Mouse (Mus musculus): Measurements from ENCODE around the gene Cnn1. TPM values are rescaled to one million over a fixed set of nuclear protein-coding genes. Genes with fewer than 3 reads are reported as not detected.
"Not testable (repeated sequence)": the region's sequence is repeated elsewhere in the genome, so short reads cannot be mapped to it uniquely, and the experiment has no call there.

Cnn1 gene
- polyA plus RNA-seq, 1 experiment: 7.8 TPM

DNA sequence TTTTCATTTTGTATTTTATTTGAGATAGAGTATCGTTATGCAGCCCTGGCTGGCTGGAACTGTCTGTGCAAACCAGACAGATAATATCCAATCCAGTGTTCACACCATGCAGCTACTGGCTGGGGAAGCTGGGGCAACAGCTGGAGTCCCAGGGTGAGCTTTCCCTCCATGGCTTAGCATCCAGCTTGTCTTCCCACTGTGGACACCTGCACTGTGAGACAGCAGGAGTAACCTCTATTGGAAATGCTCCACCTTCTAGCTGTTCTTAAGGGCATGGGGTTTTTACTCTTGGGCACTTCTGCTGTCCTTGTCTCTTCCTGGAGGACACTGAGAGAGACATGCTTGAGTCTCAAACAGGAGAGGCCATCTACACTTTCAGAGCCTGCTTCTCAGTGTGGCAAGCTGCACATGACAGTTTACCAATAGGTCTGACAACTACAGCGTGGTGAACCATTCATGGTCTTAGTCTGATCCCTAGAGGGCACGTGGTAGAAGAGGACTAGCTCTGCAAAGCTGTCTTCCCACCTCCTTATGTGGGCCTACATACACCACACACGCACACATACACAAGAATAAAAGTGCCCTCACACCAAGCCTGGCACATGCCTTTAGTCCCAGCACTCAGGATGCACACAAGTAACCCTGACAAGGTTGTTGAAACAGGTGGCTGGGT, 29.0 kb upstream of the Cnn1 start:
- peaks cover 8% of the 10 kb centered on the region for H3K36me3 ChIP-seq (ENCODE audit: control insufficient read depth, insufficient read depth, low read length, poor library complexity, severe bottlenecking)
- H3K27me3 ChIP-seq (ENCODE audit: control insufficient read depth, insufficient read depth, low read length, poor library complexity, severe bottlenecking): no peaks in the 10 kb centered on the region
- H3K9me3 ChIP-seq (replicated peaks; ENCODE audit: control insufficient read depth, insufficient read depth, low read length, poor library complexity, severe bottlenecking): no peaks in the 10 kb centered on the region
- H3K9ac ChIP-seq (ENCODE audit: low read depth, poor library complexity, severe bottlenecking): peak overlapping the region; percentile 20; the same call in 1 of the 2 replicates
- no peak for TF ChIP-seq EP300 (IDR thresholded peaks at IDR 0.05; ENCODE audit: insufficient read depth, low read depth, low read length)
- TF ChIP-seq POLR2A (IDR thresholded peaks at IDR 0.05; ENCODE audit: insufficient read depth, low read length): no peak
- no peak for TF ChIP-seq CTCF (IDR thresholded peaks at IDR 0.05; ENCODE audit: low read depth, low read length)
- H3K27ac ChIP-seq (ENCODE audit: insufficient read depth, low read length): no peak overlapping the region
- no peaks in the 10 kb centered on the region for H3K4me1 ChIP-seq (ENCODE audit: control insufficient read depth, insufficient read depth, low read length)
- H3K4me3 ChIP-seq (ENCODE audit: low read depth, low read length): peak overlapping the region; percentile 61

DNA sequence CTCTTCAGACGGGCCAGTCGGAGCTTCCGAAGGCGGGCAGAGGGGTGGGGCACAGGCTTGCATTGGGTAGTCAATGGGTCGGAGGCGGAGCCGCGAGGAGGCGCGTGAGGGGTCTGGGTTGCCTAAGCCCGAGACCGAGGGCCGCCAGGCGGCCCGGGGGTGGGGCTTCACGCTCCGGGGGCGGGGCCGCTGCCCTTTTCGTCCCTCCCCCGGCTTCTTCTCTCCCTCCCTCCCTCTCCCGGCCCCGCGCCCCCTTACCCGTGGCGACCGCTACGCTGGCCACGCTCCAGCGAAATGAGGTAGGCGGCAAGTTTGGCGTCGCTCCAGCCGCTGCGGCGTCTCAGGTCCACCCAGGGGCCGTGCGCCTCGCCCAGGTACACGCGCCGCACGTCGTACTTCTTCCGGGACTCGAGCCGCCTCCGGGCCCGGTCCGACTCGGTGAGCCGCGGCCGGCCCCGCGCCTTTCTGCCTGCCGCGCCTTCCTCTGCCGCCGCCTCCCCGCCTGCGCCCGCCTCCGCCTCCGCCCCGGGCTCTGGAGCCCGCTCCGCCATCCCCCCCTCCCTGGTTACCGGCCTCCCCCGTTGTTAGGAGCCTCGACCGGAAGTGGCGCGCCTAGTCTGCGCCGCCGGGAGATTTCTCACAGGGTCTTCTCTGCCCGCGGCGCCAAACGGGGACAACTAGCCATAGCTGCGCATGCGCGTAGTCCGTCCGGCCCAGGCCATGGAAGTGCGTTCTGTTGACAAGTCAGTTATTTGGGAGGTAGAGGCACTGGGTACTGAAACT, 28.0 kb upstream of the Cnn1 start, which contains the start of the genes Gm49318 and Zfp653:
Gm49318 (minus strand) TSS at position 469 of the 783 bp plus-strand sequence.
Zfp653 (minus strand) TSS at position 586 of the 783 bp plus-strand sequence.
- no peaks in the 10 kb centered on the region for H3K4me1 ChIP-seq (ENCODE audit: control insufficient read depth, insufficient read depth, low read length)
- no peaks in the 10 kb centered on the region for H3K27me3 ChIP-seq (ENCODE audit: control insufficient read depth, insufficient read depth, low read length, poor library complexity, severe bottlenecking)
- H3K27ac ChIP-seq (ENCODE audit: insufficient read depth, low read length): peak within 1 kb of the TSS; percentile 71
- H3K36me3 ChIP-seq (ENCODE audit: control insufficient read depth, insufficient read depth, low read length, poor library complexity, severe bottlenecking): peaks cover 8% of the 10 kb centered on the region
- TF ChIP-seq POLR2A (IDR thresholded peaks at IDR 0.05; ENCODE audit: insufficient read depth, low read length): no peak
- no peak for TF ChIP-seq CTCF (IDR thresholded peaks at IDR 0.05; ENCODE audit: low read depth, low read length)
- 0 out of 2 replicates have a peak, but pooled peaks have one; percentile 22 for TF ChIP-seq EP300 (IDR thresholded peaks at IDR 0.05; ENCODE audit: insufficient read depth, low read depth, low read length)
- peak within 1 kb of the TSS; percentile 98 for H3K9ac ChIP-seq (ENCODE audit: low read depth, poor library complexity, severe bottlenecking)
- H3K4me3 ChIP-seq (ENCODE audit: low read depth, low read length): peak within 1 kb of the TSS; percentile 78
- no peaks in the 10 kb centered on the region for H3K9me3 ChIP-seq (replicated peaks; ENCODE audit: control insufficient read depth, insufficient read depth, low read length, poor library complexity, severe bottlenecking)

DNA sequence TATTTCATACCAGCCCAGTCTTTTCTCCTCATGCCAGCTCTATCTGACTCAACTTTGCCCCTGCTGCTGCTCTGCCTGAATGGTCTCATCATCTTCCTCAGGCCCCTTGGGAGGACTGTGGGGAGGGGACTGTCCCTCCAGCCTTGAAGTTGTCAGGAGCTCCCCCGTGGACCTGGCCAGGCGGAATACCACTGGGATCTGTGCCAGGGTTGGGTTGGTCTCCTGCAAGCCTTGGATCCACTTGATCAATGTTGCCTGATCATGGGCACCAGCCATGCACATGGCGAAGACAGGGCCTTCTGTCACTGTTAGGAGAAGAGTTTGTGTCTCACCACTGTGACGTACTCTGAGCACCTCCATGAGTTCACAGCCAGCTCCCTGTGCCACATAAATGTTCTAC, 26.7 kb upstream of the Cnn1 start:
- Histone ChIP-seq H3K9me3 (replicated peaks; ENCODE audit: control insufficient read depth, insufficient read depth, low read length, poor library complexity, severe bottlenecking) (no peaks in the 10 kb centered on the region), H3K9ac (ENCODE audit: low read depth, poor library complexity, severe bottlenecking) (no peak overlapping the region), H3K4me3 (ENCODE audit: low read depth, low read length) (no peak overlapping the region), H3K36me3 (ENCODE audit: control insufficient read depth, insufficient read depth, low read length, poor library complexity, severe bottlenecking) (peaks cover 8% of the 10 kb centered on the region), H3K27ac (ENCODE audit: insufficient read depth, low read length) (no peak overlapping the region), H3K27me3 (ENCODE audit: control insufficient read depth, insufficient read depth, low read length, poor library complexity, severe bottlenecking) (no peaks in the 10 kb centered on the region), H3K4me1 (ENCODE audit: control insufficient read depth, insufficient read depth, low read length) (no peaks in the 10 kb centered on the region)
- TF ChIP-seq POLR2A (IDR thresholded peaks at IDR 0.05; ENCODE audit: insufficient read depth, low read length) (no peak), EP300 (IDR thresholded peaks at IDR 0.05; ENCODE audit: insufficient read depth, low read depth, low read length) (no peak), CTCF (IDR thresholded peaks at IDR 0.05; ENCODE audit: low read depth, low read length) (no peak)

DNA sequence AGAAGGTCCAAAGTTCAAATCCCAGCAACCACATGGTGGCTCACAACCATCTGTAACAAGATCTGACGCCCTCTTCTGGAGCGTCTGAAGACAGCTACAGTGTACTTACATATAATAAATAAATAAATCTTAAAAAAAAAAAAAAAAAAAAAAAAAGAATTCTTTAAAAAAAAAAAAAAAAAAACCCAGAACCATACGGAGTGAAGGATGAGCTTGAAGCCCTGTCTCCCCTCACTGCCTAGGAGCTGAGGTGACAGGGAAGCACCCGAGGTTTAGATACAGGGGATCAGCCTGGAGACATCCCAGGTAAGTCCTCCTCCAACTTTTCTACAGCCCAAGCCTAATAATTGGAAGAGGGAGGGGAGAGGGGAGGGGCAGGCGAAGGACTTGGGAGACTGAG, 23.2 kb upstream of the Cnn1 start:
- H3K27ac ChIP-seq (ENCODE audit: insufficient read depth, low read length); H3K9me3 ChIP-seq (replicated peaks; ENCODE audit: control insufficient read depth, insufficient read depth, low read length, poor library complexity, severe bottlenecking); H3K27me3 ChIP-seq (ENCODE audit: control insufficient read depth, insufficient read depth, low read length, poor library complexity, severe bottlenecking); H3K36me3 ChIP-seq (ENCODE audit: control insufficient read depth, insufficient read depth, low read length, poor library complexity, severe bottlenecking); H3K4me1 ChIP-seq (ENCODE audit: control insufficient read depth, insufficient read depth, low read length): not testable (repeated sequence)
- peak overlapping the region; percentile 10; the same call in 1 of the 2 replicates for H3K9ac ChIP-seq (ENCODE audit: low read depth, poor library complexity, severe bottlenecking)
- H3K4me3 ChIP-seq (ENCODE audit: low read depth, low read length): peak overlapping the region; percentile 75

DNA sequence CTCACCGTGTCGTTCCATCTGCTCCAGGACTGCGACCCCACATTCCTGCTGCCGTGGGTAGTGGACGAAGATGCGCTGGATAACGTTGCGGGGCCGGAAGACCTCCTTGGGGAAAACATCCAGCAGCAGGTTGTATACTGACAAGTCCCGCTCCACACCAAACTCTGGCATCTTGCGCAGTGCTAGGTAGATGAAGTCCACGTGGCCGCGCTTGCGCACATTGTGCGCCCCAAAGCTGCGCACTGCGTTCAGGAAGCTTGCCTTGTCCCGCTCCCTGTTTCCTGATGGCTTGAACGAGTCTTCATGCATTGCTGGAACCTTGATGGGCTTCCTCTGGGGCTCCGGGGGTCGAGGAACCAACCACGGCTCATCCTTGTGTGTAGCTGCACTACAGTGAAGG, 22.8 kb upstream of the Cnn1 start:
- no peak for TF ChIP-seq EP300 (IDR thresholded peaks at IDR 0.05; ENCODE audit: insufficient read depth, low read depth, low read length)
- TF ChIP-seq CTCF (IDR thresholded peaks at IDR 0.05; ENCODE audit: low read depth, low read length): no peak
- no peak for TF ChIP-seq POLR2A (IDR thresholded peaks at IDR 0.05; ENCODE audit: insufficient read depth, low read length)
- no peaks in the 10 kb centered on the region for H3K4me1 ChIP-seq (ENCODE audit: control insufficient read depth, insufficient read depth, low read length)
- peak overlapping the region; percentile 10; the same call in 1 of the 2 replicates for H3K9ac ChIP-seq (ENCODE audit: low read depth, poor library complexity, severe bottlenecking)
- no peaks in the 10 kb centered on the region for H3K27me3 ChIP-seq (ENCODE audit: control insufficient read depth, insufficient read depth, low read length, poor library complexity, severe bottlenecking)
- peaks cover 8% of the 10 kb centered on the region for H3K36me3 ChIP-seq (ENCODE audit: control insufficient read depth, insufficient read depth, low read length, poor library complexity, severe bottlenecking)
- peak overlapping the region; percentile 75 for H3K4me3 ChIP-seq (ENCODE audit: low read depth, low read length)
- H3K27ac ChIP-seq (ENCODE audit: insufficient read depth, low read length): no peak overlapping the region
- no peaks in the 10 kb centered on the region for H3K9me3 ChIP-seq (replicated peaks; ENCODE audit: control insufficient read depth, insufficient read depth, low read length, poor library complexity, severe bottlenecking)

DNA sequence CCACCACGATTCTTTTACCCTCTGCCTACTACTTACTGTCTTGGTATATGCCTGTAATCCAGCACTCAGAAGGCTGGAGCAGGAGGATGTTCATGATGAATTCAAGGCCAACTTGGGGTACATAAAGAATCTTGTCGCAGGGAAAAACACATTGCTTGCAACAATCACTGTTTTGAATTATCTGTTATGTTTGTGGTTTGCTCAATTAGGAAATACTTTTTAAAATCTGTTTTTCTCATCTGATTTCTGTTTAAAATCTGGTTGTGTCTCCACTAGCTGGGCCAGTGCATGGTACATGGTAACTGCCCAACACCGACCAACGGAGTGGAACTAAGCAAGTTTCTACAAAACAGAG, 14.4 kb upstream of the Cnn1 start:
- Histone ChIP-seq H3K9ac (ENCODE audit: low read depth, poor library complexity, severe bottlenecking) (peak overlapping the region; percentile 58), H3K4me1 (ENCODE audit: control insufficient read depth, insufficient read depth, low read length) (no peaks in the 10 kb centered on the region), H3K4me3 (ENCODE audit: low read depth, low read length) (peak overlapping the region; percentile 84), H3K27me3 (ENCODE audit: control insufficient read depth, insufficient read depth, low read length, poor library complexity, severe bottlenecking) (no peaks in the 10 kb centered on the region), H3K36me3 (ENCODE audit: control insufficient read depth, insufficient read depth, low read length, poor library complexity, severe bottlenecking) (no peaks in the 10 kb centered on the region), H3K9me3 (replicated peaks; ENCODE audit: control insufficient read depth, insufficient read depth, low read length, poor library complexity, severe bottlenecking) (no peaks in the 10 kb centered on the region), H3K27ac (ENCODE audit: insufficient read depth, low read length) (no peak overlapping the region)
- TF ChIP-seq CTCF (IDR thresholded peaks at IDR 0.05; ENCODE audit: low read depth, low read length) (no peak), POLR2A (IDR thresholded peaks at IDR 0.05; ENCODE audit: insufficient read depth, low read length) (no peak), EP300 (IDR thresholded peaks at IDR 0.05; ENCODE audit: insufficient read depth, low read depth, low read length) (no peak)

All from ES-Bruce4 (cell line).